Mouse (Mus musculus) large intestine, adult 2 months (tissue): ENCODE data around the gene Ppp6r2. TPM values are rescaled to one million over a fixed set of nuclear protein-coding genes. Genes with fewer than 3 reads are reported as not detected.

Experiments
- DNase-seq: peaks from one replicate; pipeline ENCODE4 v3.0.0-alpha.2; 2012; ENCODE audit warnings: low read depth, low spot score
- WGBS: fragments of 180-500 bp; shearing (Covaris S2); methylation state at CpG from one replicate; pipeline ENCODE4 v1.1.7; 2018; 5-methylcytosine and 5-hydroxymethylcytosine counted together
- polyA plus RNA-seq: library from polyadenylated mRNA; depleted of rRNA; stranded (reverse); fragments of >200 nt; gene quantifications from 2 replicates; pipeline ENCODE4 v1.2.3, GENCODE M21; 2012

The Ppp6r2 gene
- polyA plus RNA-seq, 1 experiment, result 41.0 TPM

DNA sequence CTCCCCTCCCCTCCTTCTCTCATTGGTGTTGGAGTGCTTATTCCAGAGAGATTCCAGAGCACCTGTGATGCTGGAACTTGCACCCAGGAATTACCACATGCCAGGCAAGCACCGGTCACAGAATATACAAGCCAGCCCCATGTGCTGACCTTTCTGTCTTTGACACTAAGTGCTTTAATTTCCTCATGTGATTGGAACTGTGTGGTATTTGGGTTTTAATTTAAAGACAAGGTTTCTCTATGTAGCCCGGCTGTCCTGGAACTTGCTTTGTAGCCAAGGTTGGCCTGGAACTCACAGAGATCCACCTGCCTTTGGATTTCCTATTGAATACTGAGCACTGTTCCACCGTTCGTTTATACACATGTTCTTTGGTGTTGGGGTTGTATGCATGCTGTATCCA is 22.7 kb downstream of the Ppp6r2 start:
- WGBS, result 85% methylated on average over 4 of the region's 4 CpGs

DNA sequence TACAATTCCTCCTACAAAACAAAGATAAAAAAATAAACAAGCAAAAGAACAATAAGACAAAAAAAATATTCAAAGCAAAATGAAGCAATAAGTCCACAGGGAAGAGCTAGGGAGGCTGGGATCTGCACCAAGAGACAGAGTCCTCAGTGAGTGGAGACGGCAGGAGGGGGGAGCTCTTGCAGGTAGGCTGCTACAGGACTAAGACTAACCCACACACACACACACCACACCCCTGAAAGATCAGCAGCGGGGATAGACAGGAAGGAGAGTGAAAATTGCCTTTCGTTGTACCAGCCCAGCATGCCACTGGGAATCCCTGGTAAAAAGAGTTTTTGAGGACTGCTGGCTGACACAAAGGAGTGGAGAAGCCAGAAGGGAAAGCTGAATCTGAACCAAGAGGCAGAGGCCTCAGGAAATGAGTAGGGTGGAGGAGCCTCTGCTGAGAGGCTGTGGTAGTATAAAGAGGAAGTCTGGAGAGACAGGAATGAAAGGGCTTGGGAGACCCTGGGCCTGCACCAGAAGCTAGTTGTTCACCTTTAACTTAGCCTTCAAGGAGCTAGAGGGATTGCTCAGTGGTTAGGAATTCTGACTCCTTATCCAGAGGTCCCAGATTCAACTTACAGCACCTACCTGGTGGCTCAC is 28.5 kb downstream of the Ppp6r2 start:
- 51% methylated on average over 3 of the region's 3 CpGs for WGBS

More for the DNA sequence above, 22.7 kb downstream of the Ppp6r2 start:
- no peak for DNase-seq

DNA sequence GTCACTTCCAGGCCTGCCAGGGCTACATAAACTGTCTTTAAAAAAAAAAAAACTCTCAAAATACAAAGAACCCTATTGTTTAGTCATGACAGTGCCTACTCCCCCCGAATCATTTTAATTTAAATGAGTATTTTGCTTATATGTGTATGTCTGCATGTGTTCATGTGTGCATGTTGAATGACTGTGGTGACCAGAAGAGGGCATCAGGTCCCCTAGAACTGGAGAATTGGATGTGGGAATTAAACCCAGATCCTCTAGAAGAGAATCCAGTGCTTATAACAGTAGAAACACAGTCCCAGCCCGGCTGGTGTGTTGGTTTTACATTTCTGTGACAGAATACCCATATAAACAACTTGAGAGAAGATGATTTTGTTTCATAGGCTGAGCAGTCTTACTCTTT is 29.7 kb downstream of the Ppp6r2 start:
- DNase-seq, result no peak
- WGBS, result 60% methylated on average over 2 of the region's 2 CpGs

More for the DNA sequence above, 28.5 kb downstream of the Ppp6r2 start:
- no peak for DNase-seq

DNA sequence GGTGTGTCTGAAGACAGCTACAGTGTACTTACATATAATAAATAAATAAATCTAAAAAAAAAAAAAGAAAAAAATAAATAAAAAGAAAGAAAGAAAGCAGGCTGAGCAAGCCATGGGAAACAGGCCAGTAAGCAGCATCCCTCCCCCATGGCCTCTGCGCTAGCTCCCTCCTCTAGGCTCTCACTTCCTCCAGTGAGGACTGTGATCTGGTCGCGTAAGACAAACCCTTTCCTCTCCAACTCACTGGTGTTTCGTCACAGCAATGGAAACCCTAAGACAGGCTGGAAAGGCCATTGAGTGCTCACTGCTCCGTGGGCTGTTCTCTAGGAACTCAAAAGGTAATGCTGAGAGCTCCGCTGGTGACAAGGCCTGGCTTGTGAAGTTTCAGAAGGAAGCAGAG is 37.7 kb downstream of the Ppp6r2 start:
- no peak for DNase-seq
- 87% methylated on average over 6 of the region's 6 CpGs for WGBS

DNA sequence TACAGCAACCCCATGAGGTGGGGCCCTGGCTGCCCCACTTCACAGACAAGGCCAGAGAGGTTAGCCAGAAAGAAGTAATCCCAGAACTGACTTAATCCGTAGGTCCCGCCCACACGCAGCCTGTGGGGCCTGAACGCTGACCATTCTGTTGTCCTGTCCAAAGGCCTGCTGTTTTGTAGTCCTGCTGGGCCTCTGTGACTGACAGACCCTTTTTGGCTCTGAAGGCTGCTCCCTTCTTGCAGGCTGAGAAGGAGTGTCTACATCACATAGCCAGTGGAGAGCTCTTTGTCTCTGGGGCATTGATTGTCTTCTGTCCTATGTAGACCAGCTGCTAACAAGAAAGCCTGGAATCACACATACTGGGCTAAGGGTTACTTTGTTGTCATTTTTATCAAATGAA is 44.0 kb downstream of the Ppp6r2 start:
- DNase-seq, result no peak
- 89% methylated on average over 4 of the region's 4 CpGs for WGBS

DNA sequence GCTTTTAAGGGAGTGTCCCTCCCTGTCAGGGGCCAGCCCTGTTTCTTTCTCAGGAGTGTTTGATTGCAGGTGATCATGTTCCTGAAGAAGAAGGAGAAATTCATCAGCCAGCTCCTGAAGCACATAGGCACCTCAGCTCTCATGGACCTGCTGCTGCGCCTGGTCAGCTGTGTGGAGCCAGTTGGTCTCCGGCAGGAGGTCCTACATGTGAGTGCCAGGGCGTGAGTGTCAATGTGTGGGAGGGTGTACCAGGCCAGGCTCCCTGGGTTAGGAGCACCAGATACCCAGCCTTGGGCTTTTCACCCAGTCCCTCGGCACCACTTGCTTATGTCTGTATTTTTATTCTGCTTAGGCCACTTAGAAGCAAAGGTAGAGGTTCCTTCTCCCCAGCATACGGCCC is 47.6 kb downstream of the Ppp6r2 start:
- 97% methylated on average over 5 of the region's 5 CpGs for WGBS
- no peak for DNase-seq

DNA sequence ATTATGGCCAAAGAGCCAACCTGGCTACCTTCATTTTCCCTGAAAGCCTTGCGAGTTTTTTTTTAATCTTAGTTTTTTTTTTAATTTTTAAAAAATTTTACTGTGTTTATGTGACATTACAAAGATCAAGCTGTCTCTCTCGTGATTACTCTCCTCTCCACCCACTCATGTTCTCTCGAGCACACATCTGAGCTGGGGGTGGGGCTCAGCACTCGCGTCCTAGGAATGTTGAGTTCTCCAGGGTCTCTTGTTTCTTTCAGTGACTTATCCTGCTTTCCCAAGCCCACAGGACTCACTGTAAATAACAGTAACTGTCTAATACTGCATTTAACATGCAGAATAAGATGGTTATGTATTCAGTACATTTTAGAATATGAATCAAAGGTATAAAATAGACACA is 53.1 kb downstream of the Ppp6r2 start:
- no peak for DNase-seq
- WGBS, result 74% methylated on average over 5 of the region's 5 CpGs

DNA sequence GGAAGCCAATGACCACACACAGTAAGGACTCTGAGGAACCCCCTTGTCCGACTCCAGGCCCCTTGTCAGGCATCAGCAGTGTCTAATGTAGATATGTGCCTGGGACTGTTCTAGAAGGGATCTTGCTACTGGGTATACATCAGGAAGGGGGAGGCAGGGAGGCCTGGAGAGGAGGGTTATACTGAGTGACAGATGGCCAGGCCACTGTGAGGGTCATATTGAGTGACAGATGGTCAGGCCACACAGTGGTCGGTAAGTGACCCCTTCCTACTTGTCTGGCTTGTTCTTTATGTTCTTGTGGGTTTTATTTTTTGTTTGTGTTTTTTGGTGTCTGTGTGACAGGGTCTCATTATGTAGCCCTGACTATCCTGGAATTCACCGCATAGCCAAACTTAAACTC is 64.1 kb downstream of the Ppp6r2 start:
- no peak for DNase-seq
- WGBS, result 94% methylated on average over 3 of the region's 3 CpGs

DNA sequence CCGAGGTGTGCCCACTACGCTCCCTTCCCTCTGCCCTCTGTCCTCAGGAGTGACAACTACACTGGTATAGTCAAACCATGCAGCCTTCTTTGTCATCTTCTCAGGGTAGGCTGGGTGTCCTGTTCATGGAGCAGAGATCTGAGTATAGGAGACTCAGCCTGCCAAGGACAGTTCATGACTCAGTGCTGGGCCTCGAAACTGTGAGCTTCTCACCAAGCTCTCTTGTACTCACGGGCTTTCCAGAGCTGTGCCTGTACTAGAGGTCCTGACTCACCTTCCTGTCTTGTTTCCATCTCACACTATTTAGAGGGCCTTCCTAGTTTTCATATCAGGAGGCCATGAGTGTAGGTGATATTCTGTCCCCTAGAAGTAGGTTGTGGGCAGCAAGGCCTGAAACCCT is 66.0 kb downstream of the Ppp6r2 start:
- WGBS, result 95% methylated on average over 4 of the region's 4 CpGs
- no peak for DNase-seq

DNA sequence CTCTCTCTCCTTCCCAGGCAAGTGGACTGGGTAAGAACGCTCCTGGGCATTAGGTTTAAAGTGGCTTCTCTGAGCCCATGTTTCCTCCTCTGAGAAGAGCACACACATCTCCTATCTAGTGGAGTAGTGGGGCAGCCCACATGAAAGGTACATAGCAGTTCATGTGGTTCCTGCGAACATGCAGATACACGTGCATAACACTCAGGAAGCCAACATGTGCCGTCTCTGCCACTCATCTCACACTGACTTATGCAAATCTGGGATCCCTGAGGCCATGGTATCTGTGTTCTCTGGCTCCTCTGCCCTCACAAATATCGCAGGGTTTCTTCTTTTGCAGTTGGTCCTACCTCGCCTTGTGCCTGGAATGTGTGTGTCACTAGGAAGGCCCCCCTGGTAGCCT is 71.2 kb downstream of the Ppp6r2 start:
- WGBS, result 84% methylated on average over 6 of the region's 6 CpGs
- DNase-seq, result no peak

DNA sequence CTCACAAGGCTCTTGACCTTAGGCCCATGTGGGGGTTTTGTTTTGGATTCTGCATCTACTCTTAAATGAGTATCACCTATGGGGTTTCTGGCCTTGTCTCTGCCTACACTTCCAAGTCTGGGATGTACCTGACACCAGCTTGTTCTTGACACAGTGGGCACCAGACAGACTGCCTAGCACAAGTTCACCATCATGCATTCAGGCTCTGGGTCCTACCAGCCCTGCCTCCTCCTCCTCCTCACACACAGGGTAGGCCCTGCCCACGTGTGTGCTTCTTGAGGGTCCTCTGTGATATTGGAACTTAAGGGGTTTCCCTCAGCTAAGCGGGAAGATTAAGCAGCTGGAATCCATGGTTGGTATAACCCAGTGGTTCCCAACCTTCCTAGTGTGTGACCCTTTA is 72.7 kb downstream of the Ppp6r2 start:
- 84% methylated on average over 2 of the region's 2 CpGs for WGBS
- no peak for DNase-seq

DNA sequence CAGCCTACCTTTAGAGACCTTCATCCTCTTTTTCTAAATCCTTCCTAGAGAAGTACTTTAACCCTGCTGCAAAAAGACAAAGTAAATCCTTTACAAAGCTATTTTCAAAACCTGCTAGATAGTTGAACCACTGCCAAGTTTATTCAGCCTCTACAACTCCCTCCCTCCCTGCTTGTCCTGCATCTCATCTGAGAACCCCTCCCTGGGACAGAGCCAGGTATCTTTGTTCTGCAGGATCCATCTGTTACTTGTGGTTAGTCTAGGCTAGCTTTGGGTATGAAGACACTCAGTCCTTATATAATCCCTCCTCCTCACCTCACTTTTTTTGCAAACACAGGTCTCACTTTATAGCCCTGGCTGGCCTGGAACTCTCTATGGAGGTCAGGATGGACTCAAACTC is 73.7 kb downstream of the Ppp6r2 start:
- DNase-seq, result no peak

DNA sequence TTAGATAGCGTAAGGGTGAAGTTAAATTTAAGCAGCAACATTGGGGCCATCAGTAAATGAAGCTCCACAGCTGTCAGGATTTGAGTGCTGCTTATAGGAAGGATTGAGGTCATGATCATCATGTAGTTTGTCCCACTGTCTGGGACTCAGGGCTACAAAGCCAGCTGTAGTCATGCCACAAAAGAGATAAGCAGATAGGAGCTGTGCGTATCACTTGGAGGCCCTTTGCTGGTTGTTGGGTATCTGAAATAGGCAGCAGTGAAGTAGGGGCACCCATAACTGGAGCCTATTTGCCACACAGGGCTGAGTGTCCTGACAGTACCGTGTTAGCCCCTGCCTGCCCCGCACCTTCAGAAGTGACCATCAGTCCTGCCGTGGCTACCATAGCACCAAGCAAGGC is 74.1 kb downstream of the Ppp6r2 start:
- WGBS, result 95% methylated on average over 5 of the region's 5 CpGs
- DNase-seq, result no peak

DNA sequence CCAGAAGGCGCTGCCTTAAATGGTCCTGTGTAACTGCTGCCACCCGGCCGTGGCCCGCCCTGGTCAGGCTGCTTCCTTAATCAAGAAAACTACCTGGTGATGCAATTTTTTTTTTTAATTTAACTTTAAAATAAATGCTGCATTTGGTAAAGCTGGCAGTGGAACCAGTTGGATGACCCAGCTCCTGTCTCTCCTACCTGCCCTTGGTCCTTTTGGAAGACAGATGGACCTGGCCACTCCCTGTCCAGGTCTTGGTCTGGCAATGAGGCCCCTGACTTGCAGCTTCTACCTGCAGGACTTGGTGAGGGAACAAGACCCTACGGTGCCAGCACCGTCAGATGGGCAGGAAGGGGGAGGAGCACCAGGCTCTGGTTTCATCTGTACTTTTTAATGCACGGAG is 74.8 kb downstream of the Ppp6r2 start:
- no peak for DNase-seq
- WGBS, result 67% methylated on average over 7 of the region's 7 CpGs

DNA sequence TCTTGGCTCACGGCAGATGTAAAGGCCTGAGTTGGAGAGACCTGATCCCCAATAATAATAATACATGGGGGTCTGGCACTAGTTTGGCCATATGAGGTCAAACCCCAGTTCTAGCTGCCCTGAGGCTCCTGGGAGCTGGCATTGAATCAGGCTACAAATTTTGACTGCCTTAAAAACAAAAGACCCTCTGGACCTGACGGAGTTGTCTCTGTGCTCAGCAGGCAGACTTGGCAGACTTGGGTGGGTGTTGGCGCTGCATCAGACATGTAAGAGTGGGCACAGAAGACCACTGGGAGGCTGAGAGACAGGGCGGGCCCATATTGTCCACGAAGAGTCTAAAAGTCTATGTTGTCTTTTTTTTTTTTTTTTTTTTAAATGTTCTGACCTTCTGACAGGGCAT is 75.2 kb downstream of the Ppp6r2 start:
- WGBS, result 85% methylated on average over 5 of the region's 5 CpGs
- no peak for DNase-seq

DNA sequence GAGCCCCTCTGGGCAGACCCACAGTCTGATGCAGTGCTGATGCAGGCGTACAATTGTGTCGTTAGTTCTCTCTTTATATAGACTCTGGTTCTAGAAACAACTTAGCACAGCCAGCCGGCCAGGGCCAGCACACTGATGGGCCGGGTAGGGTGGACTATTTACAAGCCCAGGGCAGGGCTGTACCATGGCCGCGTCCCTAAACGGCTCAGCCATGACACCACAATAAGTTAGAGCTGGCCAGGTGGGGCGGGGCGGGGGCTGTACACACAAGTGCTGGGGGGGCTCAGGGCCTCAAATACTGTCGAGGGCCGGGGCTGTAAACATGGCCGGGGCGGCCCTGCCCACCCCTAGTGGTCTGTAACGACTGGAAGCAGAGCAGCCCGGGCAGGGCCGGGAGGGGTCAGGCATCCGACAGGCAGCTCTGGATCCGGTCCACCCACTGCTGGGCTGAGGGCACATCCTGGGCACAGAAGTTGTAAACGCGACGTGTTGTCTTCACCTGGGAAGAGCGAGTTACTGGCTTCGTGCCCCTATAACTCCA is 76.9 kb downstream of the Ppp6r2 start:
- 66% methylated on average over 23 of the region's 23 CpGs for WGBS
- DNase-seq, result no peak

DNA sequence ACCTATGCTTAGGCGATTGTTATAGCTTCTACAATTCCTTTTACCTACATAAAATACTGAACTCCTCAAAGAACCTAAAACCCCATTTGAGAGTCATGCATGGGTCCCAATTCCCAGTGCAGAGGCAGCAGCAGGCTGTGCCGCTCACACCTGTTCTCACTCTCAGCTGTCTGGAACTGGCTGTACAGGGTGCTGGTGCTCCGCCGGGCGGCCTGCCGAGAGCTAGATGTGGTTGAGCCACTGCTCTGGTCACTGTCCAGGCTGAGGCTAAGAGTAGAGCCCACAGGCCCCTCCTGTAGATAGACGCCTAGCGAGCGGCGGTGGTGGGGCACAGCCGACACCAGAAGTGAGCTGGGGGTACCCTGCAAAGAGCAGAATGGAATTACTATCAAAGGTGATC is 78.1 kb downstream of the Ppp6r2 start:
- DNase-seq, result no peak
- WGBS, result 94% methylated on average over 11 of the region's 11 CpGs

DNA sequence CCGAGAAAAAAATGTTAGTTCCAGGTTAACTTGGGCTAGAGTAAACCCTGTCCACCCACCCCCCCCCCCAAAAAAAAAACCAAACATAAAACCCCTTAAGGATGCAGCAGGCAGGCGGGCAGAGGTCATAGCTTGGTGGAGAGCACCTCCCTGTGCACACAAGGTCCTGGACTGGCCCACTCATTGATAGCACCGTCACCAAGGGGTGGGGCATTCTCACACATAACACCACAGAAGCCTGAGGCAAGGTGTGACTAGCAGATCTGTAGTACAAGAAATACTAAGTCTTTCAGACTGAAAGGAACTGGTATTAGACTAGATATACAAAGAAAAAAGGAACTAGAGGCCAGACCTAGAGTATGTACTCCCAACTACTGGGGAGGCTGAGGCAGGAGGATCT is 80.2 kb downstream of the Ppp6r2 start:
- no peak for DNase-seq
- WGBS, result 48% methylated on average over 3 of the region's 3 CpGs

DNA sequence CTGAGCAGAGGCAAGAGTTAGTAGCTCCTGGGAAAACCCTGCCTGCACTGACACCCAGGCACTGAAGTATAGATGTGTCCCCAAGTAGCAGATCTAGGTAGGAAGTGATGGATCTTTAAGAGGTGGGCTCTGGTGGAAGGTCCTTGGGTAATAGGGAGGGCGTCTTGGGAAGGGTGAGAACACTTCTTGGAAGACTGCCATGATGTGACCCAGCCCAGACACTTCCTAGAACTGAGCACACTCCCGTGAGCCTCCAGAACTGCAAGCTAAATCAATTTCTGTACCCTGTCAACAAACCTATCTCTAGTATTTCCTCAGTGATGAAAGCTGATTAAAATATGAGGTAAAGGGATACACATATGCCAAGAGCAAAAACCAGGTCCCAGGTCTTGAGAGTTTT is 81.4 kb downstream of the Ppp6r2 start:
- 30% methylated on average over 2 of the region's 2 CpGs for WGBS
- DNase-seq, result no peak

DNA sequence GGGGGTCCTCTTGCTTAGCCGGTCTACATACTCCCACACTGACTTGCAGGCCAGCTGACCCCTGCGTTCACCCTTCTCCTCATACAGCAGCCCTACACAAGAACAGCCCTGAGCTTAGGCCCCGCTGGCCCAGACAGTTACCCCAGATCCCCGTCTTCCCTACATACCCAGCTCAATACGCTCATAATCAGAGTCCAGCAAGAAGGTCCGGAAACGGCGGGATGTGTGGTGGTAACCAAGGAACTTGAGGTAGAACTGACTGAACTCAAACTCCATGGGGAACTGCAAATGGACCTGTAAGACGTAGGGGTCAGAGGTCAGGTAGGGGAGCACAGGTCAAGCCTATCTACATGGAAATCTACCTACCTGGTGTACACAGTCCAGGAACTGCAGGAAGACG is 82.4 kb downstream of the Ppp6r2 start:
- no peak for DNase-seq
- WGBS, result 89% methylated on average over 10 of the region's 10 CpGs

DNA sequence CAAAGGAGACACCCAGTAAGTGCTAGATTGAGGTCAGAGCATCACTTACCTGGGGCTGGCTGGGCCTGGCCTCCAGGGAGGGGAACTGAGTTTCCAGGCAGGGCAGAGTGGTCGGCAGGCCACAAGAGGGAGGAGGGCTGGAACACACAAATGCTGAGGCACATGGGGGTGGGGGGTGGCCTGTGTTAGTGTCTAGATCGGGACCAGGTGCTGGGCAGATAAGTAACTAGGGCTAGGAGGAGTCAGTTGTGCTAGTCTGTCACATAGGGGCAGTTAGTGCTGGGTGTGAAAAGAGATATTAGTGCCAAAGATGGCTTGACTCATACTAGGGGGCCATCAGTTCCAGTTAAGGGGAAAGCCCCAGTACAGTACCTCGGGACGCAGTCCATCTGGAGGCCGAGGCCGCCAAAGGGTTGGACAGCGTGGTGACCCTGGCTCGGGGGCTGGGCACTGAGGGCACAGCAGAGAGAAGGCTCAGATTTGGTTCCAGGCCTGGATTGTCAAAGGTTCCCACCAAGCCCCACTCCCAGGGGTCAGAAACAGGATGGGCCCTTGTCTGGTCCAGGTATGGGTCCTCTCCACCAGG is 84.3 kb downstream of the Ppp6r2 start:
- DNase-seq, result no peak
- 89% methylated on average over 8 of the region's 8 CpGs for WGBS

DNA sequence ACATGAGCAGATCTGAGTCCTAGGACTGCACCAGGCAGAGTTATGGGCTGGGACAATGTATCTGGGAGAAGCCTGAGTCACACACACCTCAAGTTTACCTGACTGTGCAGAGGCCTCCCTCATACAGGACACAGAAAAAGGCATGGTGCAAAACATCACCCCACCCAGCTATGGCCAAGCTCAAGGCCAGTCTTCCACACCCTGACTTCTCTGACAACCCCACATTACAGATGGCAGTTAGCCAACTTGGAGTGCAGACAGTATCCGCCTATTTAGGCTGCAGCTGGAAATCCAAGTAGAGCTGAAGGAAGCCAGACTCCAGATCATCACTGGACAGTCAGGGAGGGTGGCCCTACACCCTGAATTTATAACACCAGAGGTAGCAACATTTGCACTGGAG is 85.1 kb downstream of the Ppp6r2 start:
- peak; percentile 81 for DNase-seq

More for the DNA sequence above, 85.1 kb downstream of the Ppp6r2 start:
- 18% methylated on average over 1 of the region's 1 CpGs for WGBS
